Mouse (Mus musculus): ENCODE results near the gene Rimbp2.

DNA sequence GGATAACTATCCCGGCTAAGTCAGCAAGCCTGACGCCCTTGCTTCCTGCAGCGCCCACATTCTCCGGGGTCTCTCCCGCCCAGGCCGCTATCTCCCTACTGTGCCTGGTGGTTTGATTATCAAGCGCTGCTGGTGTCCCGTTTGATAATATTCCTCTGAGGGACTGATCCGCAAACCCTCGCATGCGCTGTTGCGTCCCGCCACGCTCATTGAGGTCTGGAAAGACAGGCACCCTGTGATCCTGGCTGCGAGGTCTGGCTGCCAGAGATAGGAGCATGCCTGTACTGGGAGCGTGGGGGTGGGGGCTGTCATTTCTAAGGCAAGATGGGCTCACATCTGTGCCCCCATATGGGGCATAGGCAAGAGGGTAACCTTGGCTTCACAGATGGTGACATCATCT lies 238.1 kb downstream of the Rimbp2 start:
- TF ChIP-seq CTCF (IDR thresholded peaks at IDR 0.05; ENCODE audit: low read depth) (no peak), EP300 (IDR thresholded peaks at IDR 0.05; ENCODE audit: low read depth) (no peak)

Measured in heart, postnatal 0 days (tissue).